Mouse (Mus musculus): ENCODE data around the gene Ccpg1os. TPM values are rescaled to one million over a fixed set of nuclear protein-coding genes. Genes with fewer than 3 reads are reported as not detected.

Gene Ccpg1os
- total and polyA plus RNA-seq, 3 experiments, result 2.3 to 4.6 TPM; not detected in 1

DNA sequence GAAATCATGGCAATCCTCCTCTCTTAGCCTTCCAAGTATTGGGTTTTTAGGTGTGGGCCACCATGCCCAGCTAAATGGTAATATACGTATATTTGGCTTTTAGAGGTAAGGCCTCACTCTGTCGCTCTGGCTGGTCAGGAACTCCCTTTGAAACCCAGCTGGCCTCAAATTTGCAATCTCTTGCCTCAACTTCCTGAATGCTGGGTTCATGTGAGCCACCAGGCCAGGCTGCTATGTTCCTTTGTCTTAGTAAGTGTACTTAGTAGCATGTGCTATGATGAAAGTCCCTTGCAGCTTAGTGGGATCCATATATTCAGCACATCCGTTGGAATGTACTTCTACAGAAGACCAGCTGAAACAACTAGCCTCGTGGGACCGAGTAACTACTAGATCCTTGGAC, 10.4 kb downstream of the Ccpg1os start:
- Histone ChIP-seq H3K4me3 (ENCODE audit: control insufficient read depth in 1 of 2, insufficient read depth in 1 of 2, low read depth in 2 of 2, low read length in 2 of 2) (no peak overlapping the region), H3K4me1 (ENCODE audit: control insufficient read depth in 1 of 2, insufficient read depth in 2 of 2, low read length in 2 of 2) (no peaks in the 10 kb centered on the region), H3K79me2 (ENCODE audit: control insufficient read depth, insufficient read depth, low read length, poor library complexity) (no peaks in the 10 kb centered on the region), H3K9ac (ENCODE audit: control insufficient read depth, low read depth, low read length, poor library complexity, severe bottlenecking) (no peak overlapping the region), H3K36me3 (ENCODE audit: control insufficient read depth in 1 of 2, insufficient read depth in 2 of 2, low read length in 2 of 2) (no peaks in the 10 kb centered on the region), H3K27ac (ENCODE audit: control insufficient read depth, low read depth, low read length) (no peak overlapping the region), H3K27me3 (ENCODE audit: control insufficient read depth in 1 of 2, insufficient read depth in 2 of 2, low read length in 2 of 2) (no peaks in the 10 kb centered on the region), H3K9me3 (replicated peaks; ENCODE audit: insufficient read depth, low read length) (no peaks in the 10 kb centered on the region)
- TF ChIP-seq MAZ (IDR thresholded peaks at IDR 0.05; ENCODE audit: low read depth, low read length), result no peak
- DNase-seq (ENCODE audit: low read depth, low spot score), result no peak

DNA sequence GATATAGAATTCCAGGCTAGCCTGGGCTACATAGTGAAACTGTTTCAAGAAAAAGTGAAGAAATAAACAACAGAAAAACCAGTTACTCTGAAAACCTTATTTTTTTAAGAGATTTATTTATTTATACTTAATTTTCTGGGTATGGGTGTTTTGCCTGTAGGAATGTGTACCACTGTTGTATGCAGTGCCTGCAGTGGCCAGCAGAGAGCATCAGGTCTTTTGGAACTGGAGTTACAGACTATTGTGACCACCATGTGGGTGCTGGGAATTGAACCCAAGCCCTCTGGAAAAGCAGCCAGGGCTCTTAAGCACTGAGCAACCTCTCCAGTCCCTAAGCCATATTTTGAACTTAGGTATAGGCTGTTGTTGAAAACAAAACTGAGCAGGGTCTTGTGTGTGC, 12.2 kb downstream of the Ccpg1os start:
- DNase-seq (ENCODE audit: low read depth, low spot score), result no peak
- Histone ChIP-seq H3K9me3 (replicated peaks; ENCODE audit: insufficient read depth, low read length) (no peaks in the 10 kb centered on the region), H3K27me3 (ENCODE audit: control insufficient read depth in 1 of 2, insufficient read depth in 2 of 2, low read length in 2 of 2) (no peaks in the 10 kb centered on the region), H3K4me1 (ENCODE audit: control insufficient read depth in 1 of 2, insufficient read depth in 2 of 2, low read length in 2 of 2) (no peaks in the 10 kb centered on the region), H3K79me2 (ENCODE audit: control insufficient read depth, insufficient read depth, low read length, poor library complexity) (no peaks in the 10 kb centered on the region), H3K27ac (ENCODE audit: control insufficient read depth, low read depth, low read length) (no peak overlapping the region), H3K36me3 (ENCODE audit: control insufficient read depth in 1 of 2, insufficient read depth in 2 of 2, low read length in 2 of 2) (no peaks in the 10 kb centered on the region), H3K9ac (ENCODE audit: control insufficient read depth, low read depth, low read length, poor library complexity, severe bottlenecking) (no peak overlapping the region), H3K4me3 (ENCODE audit: control insufficient read depth in 1 of 2, insufficient read depth in 1 of 2, low read depth in 2 of 2, low read length in 2 of 2) (no peak overlapping the region)
- TF ChIP-seq RAD21 (IDR thresholded peaks at IDR 0.05; ENCODE audit: low read depth, low read length) (no peak; the same call in 1 of the 2 replicates), POLR2AphosphoS5 (IDR thresholded peaks at IDR 0.05; ENCODE audit: borderline replicate concordance, low read depth, low read length) (no peak), CTCF (IDR thresholded peaks at IDR 0.05 in 2 of 3, conservative IDR thresholded peaks at IDR 0.05 in 1 of 3; ENCODE audit: control insufficient read depth in 1 of 3, insufficient read depth in 1 of 3, low read depth in 2 of 3, low read length in 3 of 3, poor library complexity in 1 of 3, severe bottlenecking in 1 of 3) (peak; percentile 17 to 32 (median 25); a peak in 5 of 6 replicates), CHD2 (IDR thresholded peaks at IDR 0.05; ENCODE audit: low read length) (no peak), MXI1 (IDR thresholded peaks at IDR 0.05; ENCODE audit: low read depth, low read length) (no peak), SMC3 (IDR thresholded peaks at IDR 0.05; ENCODE audit: low read depth, low read length) (peak; percentile 37)

DNA sequence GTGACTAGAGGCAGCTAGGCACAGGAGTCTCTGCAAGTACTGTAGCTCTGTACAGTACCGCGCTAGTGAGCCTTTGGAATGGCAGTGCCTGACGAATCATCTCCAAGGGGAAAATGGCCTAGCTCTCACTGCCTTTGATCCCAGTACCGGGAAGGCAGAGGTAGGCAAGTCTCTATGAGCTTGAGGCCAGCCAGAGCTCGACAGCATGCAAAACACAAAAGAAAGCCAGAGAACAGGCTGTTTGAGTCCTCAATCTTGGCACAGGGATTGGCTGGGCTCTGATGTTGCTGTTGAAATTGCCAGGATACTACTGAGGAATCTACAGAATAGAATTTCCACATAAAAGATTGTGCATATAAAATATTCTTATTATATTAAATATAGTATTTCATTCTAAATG, 12.7 kb downstream of the Ccpg1os start:
- no peaks in the 10 kb centered on the region for H3K79me2 ChIP-seq (ENCODE audit: control insufficient read depth, insufficient read depth, low read length, poor library complexity)
- DNase-seq (ENCODE audit: low read depth, low spot score), result no peak
- H3K9me3 ChIP-seq (replicated peaks; ENCODE audit: insufficient read depth, low read length), result no peaks in the 10 kb centered on the region
- H3K4me3 ChIP-seq (ENCODE audit: control insufficient read depth in 1 of 2, insufficient read depth in 1 of 2, low read depth in 2 of 2, low read length in 2 of 2), result no peak overlapping the region
- H3K27ac ChIP-seq (ENCODE audit: control insufficient read depth, low read depth, low read length), result no peak overlapping the region
- no peaks in the 10 kb centered on the region for H3K4me1 ChIP-seq (ENCODE audit: control insufficient read depth in 1 of 2, insufficient read depth in 2 of 2, low read length in 2 of 2)
- no peaks in the 10 kb centered on the region for H3K27me3 ChIP-seq (ENCODE audit: control insufficient read depth in 1 of 2, insufficient read depth in 2 of 2, low read length in 2 of 2)
- TF ChIP-seq ETS1 (IDR thresholded peaks at IDR 0.05; ENCODE audit: low read depth, low read length), result no peak
- TF ChIP-seq ZNF384 (IDR thresholded peaks at IDR 0.05; ENCODE audit: low read depth, low read length), result no peak
- TF ChIP-seq GABPA (IDR thresholded peaks at IDR 0.05; ENCODE audit: low read depth, low read length), result no peak
- no peak for TF ChIP-seq MAX (IDR thresholded peaks at IDR 0.05; ENCODE audit: low read length)
- no peak for TF ChIP-seq E2F4 (IDR thresholded peaks at IDR 0.05; ENCODE audit: borderline replicate concordance, low read depth, low read length)
- no peak for TF ChIP-seq TCF12 (IDR thresholded peaks at IDR 0.05; ENCODE audit: low read depth, low read length)
- no peak overlapping the region for H3K9ac ChIP-seq (ENCODE audit: control insufficient read depth, low read depth, low read length, poor library complexity, severe bottlenecking)
- no peaks in the 10 kb centered on the region for H3K36me3 ChIP-seq (ENCODE audit: control insufficient read depth in 1 of 2, insufficient read depth in 2 of 2, low read length in 2 of 2)

Data from MEL (cell line).